Mouse (Mus musculus) layer of hippocampus, adult 11-12 months (tissue): ENCODE data around the gene Ddx6.
"Not testable (repeated sequence)": the region's sequence is repeated elsewhere in the genome, so short reads cannot be mapped to it uniquely, and the experiment has no call there.

Source experiments
- DNase-seq: peaks from one replicate; pipeline ENCODE4 v3.0.0; 2022; ENCODE audit warnings: low spot score

The Ddx6 gene

GRCm38 (mm10) chr9:44604779-44605615 lies at the start of gene Ddx6:
Gene Ddx6, plus strand, starts transcription at chr9:44604892.
- DNase-seq: peak; percentile 67

GRCm38 (mm10) chr9:44561597-44561996 lies 43.1 kb upstream of the Ddx6 start, which contains the start of gene Cxcr5:
Gene Cxcr5, minus strand, starts transcription at chr9:44561877.
- no peak for DNase-seq

GRCm38 (mm10) chr9:44562936-44563335 lies 41.8 kb upstream of the Ddx6 start:
- DNase-seq: no peak

- DNase-seq: no peak
Observed at GRCm38 (mm10) chr9:44565367-44565766, 39.3 kb upstream of the Ddx6 start.

GRCm38 (mm10) chr9:44567338-44568082 lies 37.2 kb upstream of the Ddx6 start:
- DNase-seq: peak; percentile 30

GRCm38 (mm10) chr9:44568083-44568455 lies 36.6 kb upstream of the Ddx6 start:
- no peak for DNase-seq

GRCm38 (mm10) chr9:44570939-44571382 lies 33.7 kb upstream of the Ddx6 start:
- peak; percentile 29 for DNase-seq

GRCm38 (mm10) chr9:44573306-44573705 lies 31.4 kb upstream of the Ddx6 start:
- no peak for DNase-seq

GRCm38 (mm10) chr9:44575095-44575494 lies 29.6 kb upstream of the Ddx6 start:
- no peak for DNase-seq

GRCm38 (mm10) chr9:44576046-44576445 lies 28.6 kb upstream of the Ddx6 start:
- not testable (repeated sequence) for DNase-seq

GRCm38 (mm10) chr9:44579392-44579791 lies 25.3 kb upstream of the Ddx6 start:
- DNase-seq: peak; percentile 28

- no peak for DNase-seq
Observed at GRCm38 (mm10) chr9:44580085-44580484, 24.6 kb upstream of the Ddx6 start.

GRCm38 (mm10) chr9:44581423-44581822 lies 23.3 kb upstream of the Ddx6 start:
- DNase-seq: no peak

GRCm38 (mm10) chr9:44582390-44582789 lies 22.3 kb upstream of the Ddx6 start:
- DNase-seq: no peak

- no peak for DNase-seq
Observed at GRCm38 (mm10) chr9:44586640-44587261, 17.9 kb upstream of the Ddx6 start.

- DNase-seq: no peak
Observed at GRCm38 (mm10) chr9:44587262-44588160, 17.2 kb upstream of the Ddx6 start.

GRCm38 (mm10) chr9:44588605-44589004 lies 16.1 kb upstream of the Ddx6 start:
- no peak for DNase-seq

- DNase-seq: no peak
Observed at GRCm38 (mm10) chr9:44589095-44589494, 15.6 kb upstream of the Ddx6 start.

GRCm38 (mm10) chr9:44590969-44591368 lies 13.7 kb upstream of the Ddx6 start:
- no peak for DNase-seq

- no peak for DNase-seq
Observed at GRCm38 (mm10) chr9:44591595-44592188, 13.0 kb upstream of the Ddx6 start.

- DNase-seq: no peak
Observed at GRCm38 (mm10) chr9:44593221-44593620, 11.5 kb upstream of the Ddx6 start.
